Mouse (Mus musculus): Measurements from ENCODE around the gene Col5a1. TPM values are rescaled to one million over a fixed set of nuclear protein-coding genes. Genes with fewer than 3 reads are reported as not detected.

Gene Col5a1
- polyA plus RNA-seq, 1 experiment, result not detected

GRCm38 (mm10) chr2:27891922-27892541 lies 5.8 kb downstream of the Col5a1 start:
- Histone ChIP-seq H3K4me3 (ENCODE audit: insufficient read depth, low read depth, low read length) (no peak overlapping the region), H3K4me1 (ENCODE audit: control insufficient read depth, insufficient read depth, low read length) (peaks cover 31% of the 10 kb centered on the region), H3K27ac (ENCODE audit: insufficient read depth, low read depth, low read length) (no peak overlapping the region)
- 79% methylated on average over 7 of the region's 7 CpGs for WGBS
- TF ChIP-seq POLR2A (IDR thresholded peaks at IDR 0.05; ENCODE audit: insufficient read depth, low read depth, low read length), result no peak
- no peak for TF ChIP-seq CTCF (IDR thresholded peaks at IDR 0.05; ENCODE audit: insufficient read depth, low read depth, low read length)

GRCm38 (mm10) chr2:27893015-27893414 lies 6.8 kb downstream of the Col5a1 start:
- 97% methylated on average over 12 of the region's 12 CpGs for WGBS
- H3K4me3 ChIP-seq (ENCODE audit: insufficient read depth, low read depth, low read length), result no peak overlapping the region
- TF ChIP-seq CTCF (IDR thresholded peaks at IDR 0.05; ENCODE audit: insufficient read depth, low read depth, low read length), result no peak
- no peak for TF ChIP-seq POLR2A (IDR thresholded peaks at IDR 0.05; ENCODE audit: insufficient read depth, low read depth, low read length)
- H3K4me1 ChIP-seq (ENCODE audit: control insufficient read depth, insufficient read depth, low read length), result peaks cover 28% of the 10 kb centered on the region
- H3K27ac ChIP-seq (ENCODE audit: insufficient read depth, low read depth, low read length), result no peak overlapping the region

- Histone ChIP-seq H3K4me3 (ENCODE audit: insufficient read depth, low read depth, low read length) (no peak overlapping the region), H3K4me1 (ENCODE audit: control insufficient read depth, insufficient read depth, low read length) (peaks cover 25% of the 10 kb centered on the region), H3K27ac (ENCODE audit: insufficient read depth, low read depth, low read length) (no peak overlapping the region)
- TF ChIP-seq POLR2A (IDR thresholded peaks at IDR 0.05; ENCODE audit: insufficient read depth, low read depth, low read length) (no peak), CTCF (IDR thresholded peaks at IDR 0.05; ENCODE audit: insufficient read depth, low read depth, low read length) (no peak)
- WGBS, result 97% methylated on average over 5 of the region's 5 CpGs
These were observed 8.8 kb downstream of the Col5a1 start for GRCm38 (mm10) chr2:27894986-27895385.

GRCm38 (mm10) chr2:27895648-27896047 lies 9.4 kb downstream of the Col5a1 start:
- Histone ChIP-seq H3K4me1 (ENCODE audit: control insufficient read depth, insufficient read depth, low read length) (peaks cover 30% of the 10 kb centered on the region), H3K27ac (ENCODE audit: insufficient read depth, low read depth, low read length) (no peak overlapping the region), H3K4me3 (ENCODE audit: insufficient read depth, low read depth, low read length) (no peak overlapping the region)
- no peak for TF ChIP-seq POLR2A (IDR thresholded peaks at IDR 0.05; ENCODE audit: insufficient read depth, low read depth, low read length)
- no peak for TF ChIP-seq CTCF (IDR thresholded peaks at IDR 0.05; ENCODE audit: insufficient read depth, low read depth, low read length)
- 79% methylated on average over 4 of the region's 4 CpGs for WGBS

GRCm38 (mm10) chr2:27897161-27897560 lies 10.9 kb downstream of the Col5a1 start:
- TF ChIP-seq POLR2A (IDR thresholded peaks at IDR 0.05; ENCODE audit: insufficient read depth, low read depth, low read length) (no peak), CTCF (IDR thresholded peaks at IDR 0.05; ENCODE audit: insufficient read depth, low read depth, low read length) (no peak)
- Histone ChIP-seq H3K4me1 (ENCODE audit: control insufficient read depth, insufficient read depth, low read length) (peaks cover 38% of the 10 kb centered on the region), H3K27ac (ENCODE audit: insufficient read depth, low read depth, low read length) (no peak overlapping the region), H3K4me3 (ENCODE audit: insufficient read depth, low read depth, low read length) (no peak overlapping the region)
- 83% methylated on average over 6 of the region's 6 CpGs for WGBS

- peaks cover 42% of the 10 kb centered on the region for H3K4me1 ChIP-seq (ENCODE audit: control insufficient read depth, insufficient read depth, low read length)
- H3K4me3 ChIP-seq (ENCODE audit: insufficient read depth, low read depth, low read length), result no peak overlapping the region
- 81% methylated on average over 3 of the region's 3 CpGs for WGBS
- TF ChIP-seq POLR2A (IDR thresholded peaks at IDR 0.05; ENCODE audit: insufficient read depth, low read depth, low read length), result no peak
- TF ChIP-seq CTCF (IDR thresholded peaks at IDR 0.05; ENCODE audit: insufficient read depth, low read depth, low read length), result peak; percentile 46; the same call in 1 of the 2 replicates
- no peak overlapping the region for H3K27ac ChIP-seq (ENCODE audit: insufficient read depth, low read depth, low read length)
These were observed 13.7 kb downstream of the Col5a1 start for GRCm38 (mm10) chr2:27899894-27900293.

- H3K4me1 ChIP-seq (ENCODE audit: control insufficient read depth, insufficient read depth, low read length), result peaks cover 35% of the 10 kb centered on the region
- TF ChIP-seq CTCF (IDR thresholded peaks at IDR 0.05; ENCODE audit: insufficient read depth, low read depth, low read length) (no peak), POLR2A (IDR thresholded peaks at IDR 0.05; ENCODE audit: insufficient read depth, low read depth, low read length) (no peak)
- no peak overlapping the region for H3K4me3 ChIP-seq (ENCODE audit: insufficient read depth, low read depth, low read length)
- WGBS, result 50% methylated on average over 2 of the region's 2 CpGs
- no peak overlapping the region for H3K27ac ChIP-seq (ENCODE audit: insufficient read depth, low read depth, low read length)
These were observed 14.9 kb downstream of the Col5a1 start for GRCm38 (mm10) chr2:27901076-27901475.

GRCm38 (mm10) chr2:27901525-27902245 lies 15.5 kb downstream of the Col5a1 start:
- Histone ChIP-seq H3K27ac (ENCODE audit: insufficient read depth, low read depth, low read length) (no peak overlapping the region), H3K4me3 (ENCODE audit: insufficient read depth, low read depth, low read length) (no peak overlapping the region), H3K4me1 (ENCODE audit: control insufficient read depth, insufficient read depth, low read length) (peaks cover 33% of the 10 kb centered on the region)
- 84% methylated on average over 9 of the region's 9 CpGs for WGBS
- TF ChIP-seq CTCF (IDR thresholded peaks at IDR 0.05; ENCODE audit: insufficient read depth, low read depth, low read length), result no peak
- TF ChIP-seq POLR2A (IDR thresholded peaks at IDR 0.05; ENCODE audit: insufficient read depth, low read depth, low read length), result no peak

- Histone ChIP-seq H3K4me3 (ENCODE audit: insufficient read depth, low read depth, low read length) (no peak overlapping the region), H3K4me1 (ENCODE audit: control insufficient read depth, insufficient read depth, low read length) (peaks cover 27% of the 10 kb centered on the region), H3K27ac (ENCODE audit: insufficient read depth, low read depth, low read length) (no peak overlapping the region)
- WGBS, result 88% methylated on average over 3 of the region's 3 CpGs
- TF ChIP-seq CTCF (IDR thresholded peaks at IDR 0.05; ENCODE audit: insufficient read depth, low read depth, low read length) (no peak), POLR2A (IDR thresholded peaks at IDR 0.05; ENCODE audit: insufficient read depth, low read depth, low read length) (no peak)
These were observed 16.1 kb downstream of the Col5a1 start for GRCm38 (mm10) chr2:27902318-27902717.

Data from olfactory bulb, adult 2 months (tissue).